Mouse (Mus musculus) erythroblast, embryonic 14.5 days (primary cell): ENCODE results near the gene Nmnat3. TPM values are rescaled to one million over a fixed set of nuclear protein-coding genes. Genes with fewer than 3 reads are reported as not detected.

Experiments used
- H3K27me3 ChIP-seq: 2 replicates; pipeline ENCODE4 v1.6.1; 2012; ENCODE audit warnings: inconsistent platforms; ENCODE audit not compliant: control insufficient read depth
- H3K36me3 ChIP-seq: 2 replicates; pipeline ENCODE4 v1.6.1; 2012; ENCODE audit warnings: mild to moderate bottlenecking, inconsistent platforms; ENCODE audit not compliant: control insufficient read depth
- H3K4me1 ChIP-seq: 2 replicates; pipeline ENCODE4 v1.6.1; 2012; ENCODE audit warnings: inconsistent platforms; ENCODE audit not compliant: control insufficient read depth
- H3K4me3 ChIP-seq: replicated peaks from 2 replicates; pipeline ENCODE3; 2012; ENCODE audit warnings: moderate library complexity, mild to moderate bottlenecking, inconsistent platforms
- H3K9me3 ChIP-seq: 2 replicates; pipeline ENCODE4 v1.6.1; 2012; ENCODE audit warnings: low read length, inconsistent platforms, mixed read lengths; ENCODE audit not compliant: control insufficient read depth
- GATA1 ChIP-seq: IDR thresholded peaks from 2 replicates; pipeline ENCODE4 v1.6.1; 2012; ENCODE audit warnings: low read length, inconsistent platforms, mixed read lengths
- TAL1 ChIP-seq: IDR thresholded peaks from 3 replicates; pipeline ENCODE4 v1.6.1; 2012; ENCODE audit warnings: low read length, inconsistent platforms, mixed read lengths
- polyA plus RNA-seq: library from polyadenylated mRNA; stranded (reverse); fragments of >175 nt; gene quantifications from 2 replicates; pipeline ENCODE4 v1.2.3, GENCODE M21; 2012

Gene Nmnat3
- polyA plus RNA-seq, 1 experiment, result 7.2 TPM

GRCm38 (mm10) chr9:98346240-98346639 lies 59.0 kb downstream of the Nmnat3 start:
- Histone ChIP-seq H3K27me3 (no peaks in the 10 kb centered on the region), H3K4me1 (peaks cover 5% of the 10 kb centered on the region; the same call in 1 of the 2 replicates), H3K36me3 (peaks cover 71% of the 10 kb centered on the region), H3K4me3 (no peak overlapping the region), H3K9me3 (no peaks in the 10 kb centered on the region)
- TF ChIP-seq GATA1, result no peak
- TF ChIP-seq TAL1, result no peak

GRCm38 (mm10) chr9:98347021-98347420 lies 59.8 kb downstream of the Nmnat3 start:
- H3K9me3 ChIP-seq, result no peaks in the 10 kb centered on the region
- H3K27me3 ChIP-seq, result no peaks in the 10 kb centered on the region
- peaks cover 71% of the 10 kb centered on the region for H3K36me3 ChIP-seq
- no peak overlapping the region for H3K4me3 ChIP-seq
- peaks cover 2% of the 10 kb centered on the region; the same call in 1 of the 2 replicates for H3K4me1 ChIP-seq
- TF ChIP-seq TAL1, result no peak
- no peak for TF ChIP-seq GATA1

GRCm38 (mm10) chr9:98350318-98351144 lies 63.3 kb downstream of the Nmnat3 start:
- TF ChIP-seq GATA1 (no peak), TAL1 (no peak)
- peaks cover 4% of the 10 kb centered on the region; the same call in 1 of the 2 replicates for H3K4me1 ChIP-seq
- peaks cover 99% of the 10 kb centered on the region for H3K36me3 ChIP-seq
- no peaks in the 10 kb centered on the region for H3K27me3 ChIP-seq
- no peak overlapping the region for H3K4me3 ChIP-seq
- H3K9me3 ChIP-seq, result no peaks in the 10 kb centered on the region

GRCm38 (mm10) chr9:98352332-98352731 lies 65.1 kb downstream of the Nmnat3 start:
- no peaks in the 10 kb centered on the region for H3K27me3 ChIP-seq

GRCm38 (mm10) chr9:98354919-98355318 lies 67.7 kb downstream of the Nmnat3 start:
- Histone ChIP-seq H3K4me1 (peaks cover 2% of the 10 kb centered on the region; the same call in 1 of the 2 replicates), H3K27me3 (no peaks in the 10 kb centered on the region), H3K36me3 (peaks cover 99% of the 10 kb centered on the region), H3K9me3 (no peaks in the 10 kb centered on the region), H3K4me3 (no peak overlapping the region)
- TF ChIP-seq TAL1 (no peak), GATA1 (no peak)

More at GRCm38 (mm10) chr9:98352332-98352731, 65.1 kb downstream of the Nmnat3 start:
- Histone ChIP-seq H3K36me3 (peaks cover 99% of the 10 kb centered on the region), H3K9me3 (no peaks in the 10 kb centered on the region), H3K4me3 (no peak overlapping the region), H3K4me1 (peaks cover 4% of the 10 kb centered on the region; the same call in 1 of the 2 replicates)
- TF ChIP-seq TAL1 (no peak), GATA1 (no peak)

- peaks cover 99% of the 10 kb centered on the region for H3K36me3 ChIP-seq
These were observed 73.8 kb downstream of the Nmnat3 start for GRCm38 (mm10) chr9:98361047-98361446.

GRCm38 (mm10) chr9:98366075-98366474 lies 78.8 kb downstream of the Nmnat3 start:
- H3K4me1 ChIP-seq, result peaks cover 4% of the 10 kb centered on the region
- no peaks in the 10 kb centered on the region for H3K9me3 ChIP-seq
- H3K27me3 ChIP-seq, result no peaks in the 10 kb centered on the region
- H3K4me3 ChIP-seq, result no peak overlapping the region
- TF ChIP-seq GATA1 (no peak), TAL1 (no peak)
- H3K36me3 ChIP-seq, result peaks cover 90% of the 10 kb centered on the region

More at GRCm38 (mm10) chr9:98361047-98361446, 73.8 kb downstream of the Nmnat3 start:
- H3K27me3 ChIP-seq, result no peaks in the 10 kb centered on the region
- no peak for TF ChIP-seq GATA1
- TF ChIP-seq TAL1, result no peak
- H3K4me3 ChIP-seq, result no peak overlapping the region
- H3K4me1 ChIP-seq, result peaks cover 7% of the 10 kb centered on the region
- no peaks in the 10 kb centered on the region for H3K9me3 ChIP-seq

- H3K27me3 ChIP-seq, result no peaks in the 10 kb centered on the region
- H3K9me3 ChIP-seq, result no peaks in the 10 kb centered on the region
- no peak overlapping the region for H3K4me3 ChIP-seq
- TF ChIP-seq GATA1 (no peak), TAL1 (no peak)
- H3K4me1 ChIP-seq, result no peaks in the 10 kb centered on the region
- H3K36me3 ChIP-seq, result peaks cover 86% of the 10 kb centered on the region
These were observed 80.2 kb downstream of the Nmnat3 start for GRCm38 (mm10) chr9:98367333-98367962.

- TF ChIP-seq GATA1 (no peak), TAL1 (no peak)
- Histone ChIP-seq H3K4me3 (no peak overlapping the region), H3K36me3 (peaks cover 80% of the 10 kb centered on the region), H3K9me3 (no peaks in the 10 kb centered on the region), H3K4me1 (no peaks in the 10 kb centered on the region), H3K27me3 (no peaks in the 10 kb centered on the region)
These were observed 82.5 kb downstream of the Nmnat3 start for GRCm38 (mm10) chr9:98369707-98370106.
